Mouse (Mus musculus): ENCODE results near the gene Ins2. TPM values are rescaled to one million over a fixed set of nuclear protein-coding genes. Genes with fewer than 3 reads are reported as not detected.

Ins2 gene
- polyA plus RNA-seq, 1 experiment, result 0.46 TPM

GRCm38 (mm10) chr7:142671067-142671466 lies 72.1 kb downstream of the Ins2 start:
- no peak overlapping the region for H3K27ac ChIP-seq (ENCODE audit: control insufficient read depth, insufficient read depth, low read depth, low read length)
- no peaks in the 10 kb centered on the region for H3K36me3 ChIP-seq (ENCODE audit: control insufficient read depth, insufficient read depth, low read length)
- TF ChIP-seq CTCF (IDR thresholded peaks at IDR 0.05; ENCODE audit: control insufficient read depth, insufficient read depth, insufficient replicate concordance, low read depth, low read length) (no peak), POLR2A (IDR thresholded peaks at IDR 0.05; ENCODE audit: control insufficient read depth, low read depth, low read length) (no peak)
- no peaks in the 10 kb centered on the region for H3K27me3 ChIP-seq (ENCODE audit: control insufficient read depth, insufficient read depth, low read length)
- H3K4me3 ChIP-seq (ENCODE audit: control insufficient read depth, low read depth, low read length), result no peak overlapping the region
- no peaks in the 10 kb centered on the region for H3K4me1 ChIP-seq (ENCODE audit: control insufficient read depth, insufficient read depth, low read length)

DNA sequence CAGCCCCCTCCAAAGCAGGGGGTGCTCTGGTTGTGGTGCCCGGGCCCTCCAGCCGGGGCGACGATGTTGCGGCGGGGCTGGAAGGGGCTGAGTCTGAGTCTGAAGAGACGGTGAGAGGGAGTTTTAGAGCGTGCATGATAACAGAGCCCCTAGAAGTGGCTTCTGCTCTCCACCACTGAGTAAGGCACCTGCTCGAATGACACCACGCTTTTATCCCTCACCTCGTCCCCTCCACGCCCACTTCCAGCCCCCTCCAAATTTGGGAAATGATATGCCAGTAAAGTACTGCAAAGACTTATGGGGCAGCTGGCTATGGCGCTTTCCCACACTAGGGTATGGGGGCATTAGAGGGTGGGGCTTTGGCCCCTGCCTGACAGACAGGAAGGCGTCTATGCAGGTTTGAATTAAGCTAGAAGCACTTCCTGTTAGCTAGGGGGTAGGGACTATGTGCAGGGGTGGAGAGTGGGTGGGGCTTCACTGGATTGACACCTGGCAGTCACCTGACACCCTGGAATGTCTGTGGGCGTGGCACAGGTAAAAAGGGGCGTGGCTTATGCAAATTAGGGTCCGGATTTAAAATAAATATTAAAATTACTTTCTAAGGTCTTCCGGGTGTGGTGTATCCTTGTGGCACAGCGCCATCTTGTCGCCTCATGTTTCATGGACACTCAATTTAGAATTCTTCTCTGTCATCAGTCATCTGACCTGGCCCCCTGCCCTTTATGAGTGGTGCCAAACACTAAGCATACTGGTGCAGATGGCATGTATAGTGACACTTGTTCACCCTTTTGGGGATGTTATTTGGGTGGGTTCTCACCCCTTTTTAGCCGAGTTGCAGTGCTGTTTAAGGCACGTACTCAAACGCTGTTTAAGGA lies 73.2 kb downstream of the Ins2 start, which contains the start of gene Gm49394:
TSS of gene Gm49394 (minus strand) at position 192 of the 875 bp plus-strand sequence.
- no peaks in the 10 kb centered on the region for H3K27me3 ChIP-seq (ENCODE audit: control insufficient read depth, insufficient read depth, low read length)
- no peaks in the 10 kb centered on the region for H3K36me3 ChIP-seq (ENCODE audit: control insufficient read depth, insufficient read depth, low read length)
- H3K4me3 ChIP-seq (ENCODE audit: control insufficient read depth, low read depth, low read length), result no peak within 1 kb of the TSS
- no peak within 1 kb of the TSS for H3K27ac ChIP-seq (ENCODE audit: control insufficient read depth, insufficient read depth, low read depth, low read length)
- TF ChIP-seq CTCF (IDR thresholded peaks at IDR 0.05; ENCODE audit: control insufficient read depth, insufficient read depth, insufficient replicate concordance, low read depth, low read length) (no peak), POLR2A (IDR thresholded peaks at IDR 0.05; ENCODE audit: control insufficient read depth, low read depth, low read length) (no peak)
- H3K4me1 ChIP-seq (ENCODE audit: control insufficient read depth, insufficient read depth, low read length), result no peaks in the 10 kb centered on the region

DNA sequence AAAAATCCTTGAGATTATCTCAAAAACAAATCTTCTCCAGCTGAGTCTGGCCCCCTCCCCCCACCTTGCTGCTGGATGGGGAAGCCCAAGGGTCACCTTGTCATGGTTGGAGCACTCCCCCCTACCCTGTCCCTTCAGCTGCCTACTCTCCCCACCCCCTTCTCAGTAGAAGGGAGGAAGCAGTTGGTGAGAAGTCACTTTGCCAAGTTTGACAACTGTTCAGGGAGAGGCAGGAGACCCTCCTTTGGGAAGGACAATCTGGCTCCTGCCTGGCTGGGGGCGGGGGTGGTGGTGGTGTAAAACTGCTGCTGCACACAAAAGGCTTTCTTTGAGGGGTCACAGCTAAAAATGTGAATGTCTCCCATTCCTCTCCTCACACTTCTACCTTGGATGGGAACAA lies 74.9 kb downstream of the Ins2 start:
- no peak overlapping the region for H3K4me3 ChIP-seq (ENCODE audit: control insufficient read depth, low read depth, low read length)
- TF ChIP-seq POLR2A (IDR thresholded peaks at IDR 0.05; ENCODE audit: control insufficient read depth, low read depth, low read length) (no peak), CTCF (IDR thresholded peaks at IDR 0.05; ENCODE audit: control insufficient read depth, insufficient read depth, insufficient replicate concordance, low read depth, low read length) (no peak)
- no peak overlapping the region for H3K27ac ChIP-seq (ENCODE audit: control insufficient read depth, insufficient read depth, low read depth, low read length)
- no peaks in the 10 kb centered on the region for H3K36me3 ChIP-seq (ENCODE audit: control insufficient read depth, insufficient read depth, low read length)
- peaks cover 6% of the 10 kb centered on the region for H3K4me1 ChIP-seq (ENCODE audit: control insufficient read depth, insufficient read depth, low read length)
- peaks cover 2% of the 10 kb centered on the region; the same call in 1 of the 2 replicates for H3K27me3 ChIP-seq (ENCODE audit: control insufficient read depth, insufficient read depth, low read length)

DNA sequence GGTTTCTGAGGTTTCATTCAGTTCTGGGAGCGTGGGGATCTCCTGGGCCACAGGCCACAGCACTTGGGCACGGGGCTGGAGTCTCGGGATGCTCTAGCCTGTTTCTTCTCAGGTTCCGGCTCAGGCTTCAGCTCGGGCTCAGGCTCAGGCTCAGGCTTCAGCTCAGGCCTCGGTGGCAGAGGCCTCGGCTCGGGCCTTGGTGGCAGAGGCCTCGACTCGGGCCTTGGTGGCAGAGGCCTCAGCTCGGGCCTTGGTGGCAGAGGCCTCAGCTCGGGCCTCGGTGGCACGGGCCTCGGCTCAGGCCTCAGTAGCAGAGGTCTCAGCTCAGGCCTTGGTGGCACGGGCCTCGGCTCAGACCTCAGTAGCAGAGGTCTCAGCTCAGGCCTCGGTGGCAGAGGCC lies 75.7 kb downstream of the Ins2 start:
- no peak overlapping the region for H3K4me3 ChIP-seq (ENCODE audit: control insufficient read depth, low read depth, low read length)
- H3K27me3 ChIP-seq (ENCODE audit: control insufficient read depth, insufficient read depth, low read length), result peaks cover 2% of the 10 kb centered on the region; the same call in 1 of the 2 replicates
- peaks cover 6% of the 10 kb centered on the region for H3K4me1 ChIP-seq (ENCODE audit: control insufficient read depth, insufficient read depth, low read length)
- H3K36me3 ChIP-seq (ENCODE audit: control insufficient read depth, insufficient read depth, low read length), result no peaks in the 10 kb centered on the region
- no peak overlapping the region for H3K27ac ChIP-seq (ENCODE audit: control insufficient read depth, insufficient read depth, low read depth, low read length)
- TF ChIP-seq CTCF (IDR thresholded peaks at IDR 0.05; ENCODE audit: control insufficient read depth, insufficient read depth, insufficient replicate concordance, low read depth, low read length) (no peak), POLR2A (IDR thresholded peaks at IDR 0.05; ENCODE audit: control insufficient read depth, low read depth, low read length) (no peak)

DNA sequence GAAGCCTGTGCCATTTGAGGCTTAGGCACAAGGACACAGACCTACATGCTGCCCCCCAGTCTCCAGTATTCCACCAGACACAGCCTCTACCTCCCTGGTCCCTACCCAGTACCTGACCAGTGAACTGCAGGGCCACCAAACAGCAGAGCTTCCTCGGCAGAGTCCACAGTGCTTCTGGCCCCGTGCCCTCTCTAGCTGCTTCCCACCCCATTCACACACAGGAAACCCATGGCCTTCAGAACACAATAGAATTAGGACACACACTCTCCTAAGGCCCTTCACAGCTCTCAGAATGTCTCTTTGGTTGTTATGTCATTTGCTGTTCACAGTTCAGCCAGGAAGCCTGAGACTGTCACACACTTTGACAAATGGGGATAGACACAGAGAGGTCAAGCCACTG lies 76.5 kb downstream of the Ins2 start, which contains the start of gene Igf2:
TSS of gene Igf2 (minus strand) at position 158 of the 400 bp plus-strand sequence.
- Histone ChIP-seq H3K27ac (ENCODE audit: control insufficient read depth, insufficient read depth, low read depth, low read length) (no peak within 1 kb of the TSS), H3K27me3 (ENCODE audit: control insufficient read depth, insufficient read depth, low read length) (peaks cover 2% of the 10 kb centered on the region; the same call in 1 of the 2 replicates), H3K4me1 (ENCODE audit: control insufficient read depth, insufficient read depth, low read length) (peaks cover 6% of the 10 kb centered on the region), H3K36me3 (ENCODE audit: control insufficient read depth, insufficient read depth, low read length) (no peaks in the 10 kb centered on the region), H3K4me3 (ENCODE audit: control insufficient read depth, low read depth, low read length) (no peak within 1 kb of the TSS)
- no peak for TF ChIP-seq POLR2A (IDR thresholded peaks at IDR 0.05; ENCODE audit: control insufficient read depth, low read depth, low read length)
- TF ChIP-seq CTCF (IDR thresholded peaks at IDR 0.05; ENCODE audit: control insufficient read depth, insufficient read depth, insufficient replicate concordance, low read depth, low read length), result no peak

- TF ChIP-seq CTCF (IDR thresholded peaks at IDR 0.05; ENCODE audit: control insufficient read depth, insufficient read depth, insufficient replicate concordance, low read depth, low read length) (no peak), POLR2A (IDR thresholded peaks at IDR 0.05; ENCODE audit: control insufficient read depth, low read depth, low read length) (no peak)
- Histone ChIP-seq H3K27ac (ENCODE audit: control insufficient read depth, insufficient read depth, low read depth, low read length) (no peak overlapping the region), H3K36me3 (ENCODE audit: control insufficient read depth, insufficient read depth, low read length) (no peaks in the 10 kb centered on the region), H3K27me3 (ENCODE audit: control insufficient read depth, insufficient read depth, low read length) (peaks cover 2% of the 10 kb centered on the region; the same call in 1 of the 2 replicates), H3K4me1 (ENCODE audit: control insufficient read depth, insufficient read depth, low read length) (peaks cover 6% of the 10 kb centered on the region), H3K4me3 (ENCODE audit: control insufficient read depth, low read depth, low read length) (no peak overlapping the region)
Measured at GRCm38 (mm10) chr7:142666109-142666508, 77.1 kb downstream of the Ins2 start.

GRCm38 (mm10) chr7:142665364-142665763 lies 77.8 kb downstream of the Ins2 start:
- H3K27ac ChIP-seq (ENCODE audit: control insufficient read depth, insufficient read depth, low read depth, low read length), result no peak overlapping the region
- TF ChIP-seq CTCF (IDR thresholded peaks at IDR 0.05; ENCODE audit: control insufficient read depth, insufficient read depth, insufficient replicate concordance, low read depth, low read length), result no peak
- no peak for TF ChIP-seq POLR2A (IDR thresholded peaks at IDR 0.05; ENCODE audit: control insufficient read depth, low read depth, low read length)
- no peak overlapping the region for H3K4me3 ChIP-seq (ENCODE audit: control insufficient read depth, low read depth, low read length)
- peaks cover 2% of the 10 kb centered on the region; the same call in 1 of the 2 replicates for H3K27me3 ChIP-seq (ENCODE audit: control insufficient read depth, insufficient read depth, low read length)
- peaks cover 9% of the 10 kb centered on the region for H3K4me1 ChIP-seq (ENCODE audit: control insufficient read depth, insufficient read depth, low read length)
- H3K36me3 ChIP-seq (ENCODE audit: control insufficient read depth, insufficient read depth, low read length), result no peaks in the 10 kb centered on the region
